Mouse (Mus musculus) cortical plate, adult 2 months (tissue): Measurements from ENCODE around the gene Itga10. TPM values are rescaled to one million over a fixed set of nuclear protein-coding genes. Genes with fewer than 3 reads are reported as not detected.
A peak's percentile ranks its signal among the peaks of the same experiment; 100 is the strongest.

Experiments
- H3K27ac ChIP-seq: fragments of 200-500 bp; 2 replicates; pipeline ENCODE4 v1.5.1; 2012; ENCODE audit warnings: low read length, control low read depth, inconsistent platforms; ENCODE audit not compliant: insufficient read depth
- H3K4me1 ChIP-seq: fragments of 200-500 bp; 2 replicates; pipeline ENCODE4 v1.6.1; 2011; ENCODE audit warnings: low read length; ENCODE audit not compliant: control insufficient read depth, insufficient read depth
- H3K4me3 ChIP-seq: fragments of 200-500 bp; 2 replicates; pipeline ENCODE4 v1.5.1; 2011; ENCODE audit warnings: mild to moderate bottlenecking, low read length, control low read depth; ENCODE audit not compliant: insufficient read depth
- CTCF ChIP-seq: fragments of 200-500 bp; IDR thresholded peaks from 2 replicates; pipeline ENCODE4 v1.5.1; 2011; ENCODE audit warnings: mild to moderate bottlenecking, control low read depth, low read length; ENCODE audit not compliant: insufficient read depth; ENCODE audit errors: extremely low read depth
- POLR2A ChIP-seq: fragments of 200-500 bp; IDR thresholded peaks from 2 replicates; pipeline ENCODE4 v1.6.1; 2011; ENCODE audit warnings: mild to moderate bottlenecking, low read length, control low read depth; ENCODE audit not compliant: insufficient read depth; ENCODE audit errors: extremely low read depth
- polyA plus RNA-seq: library from polyadenylated mRNA; depleted of rRNA; stranded (reverse); fragments of >200 nt; gene quantifications from 2 replicates; pipeline ENCODE4 v1.2.3, GENCODE M21; 2012; rRNA removed

Itga10 gene
- 2.9 and 3.9 TPM in 2 replicates for polyA plus RNA-seq

DNA sequence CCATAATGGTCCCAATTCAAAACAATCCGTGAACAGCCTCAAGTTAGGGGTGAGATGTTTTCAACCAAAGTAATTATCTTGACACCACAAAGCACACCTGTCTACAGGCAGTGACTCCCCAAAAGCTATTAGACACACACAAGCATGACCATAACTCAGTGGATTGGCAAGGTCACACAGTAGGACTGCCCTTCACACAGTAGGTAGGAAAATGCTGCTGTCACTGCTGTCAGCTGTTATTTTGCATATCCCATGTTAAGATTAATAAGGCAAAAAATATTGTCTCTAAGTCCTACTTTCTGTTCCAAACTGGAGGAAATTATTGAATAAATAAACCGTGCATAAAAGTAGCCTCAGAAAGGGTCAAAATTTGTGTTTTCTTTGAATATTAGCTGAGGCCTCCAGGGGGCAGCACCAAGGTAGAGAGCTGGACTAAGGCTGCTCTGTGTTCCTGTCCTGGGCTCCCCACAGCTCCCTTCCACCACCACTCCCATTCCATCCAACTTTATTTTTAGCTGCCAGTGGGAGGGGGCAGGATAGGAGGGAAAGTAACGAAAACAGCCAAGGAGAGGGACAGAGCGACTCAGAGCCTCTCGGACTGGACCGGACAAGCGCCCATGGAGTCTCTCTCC lies at the start of gene Itga10:
Itga10 (plus strand) TSS at position 567 of the 632 bp plus-strand sequence.
- TF ChIP-seq CTCF (peak; percentile 42), POLR2A (no peak)
- H3K4me1 ChIP-seq = no peaks in the 10 kb centered on the region
- H3K4me3 ChIP-seq = no peak within 1 kb of the TSS
- H3K27ac ChIP-seq = no peak within 1 kb of the TSS

DNA sequence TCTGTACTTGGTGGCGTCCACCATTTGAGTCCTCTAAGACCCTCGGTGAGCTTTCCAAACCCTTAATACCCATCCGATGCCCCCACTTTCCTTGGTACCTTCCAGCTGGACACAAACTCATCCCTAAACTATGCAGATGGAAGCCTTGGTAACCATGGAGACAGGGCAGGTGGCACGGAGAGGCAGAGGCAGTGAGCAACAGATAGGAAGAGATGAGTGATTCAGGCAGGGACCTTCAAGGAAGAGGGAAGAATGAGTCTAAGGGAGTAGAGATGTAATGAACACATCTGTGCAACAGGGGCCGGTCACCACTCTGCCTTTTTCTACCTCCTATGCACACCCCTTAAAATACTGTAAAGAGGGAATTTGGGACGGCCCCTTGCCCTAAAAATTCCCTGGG lies 49.7 kb upstream of the Itga10 start:
- Histone ChIP-seq H3K27ac (peak overlapping the region; percentile 93), H3K4me1 (peaks cover 6% of the 10 kb centered on the region)

DNA sequence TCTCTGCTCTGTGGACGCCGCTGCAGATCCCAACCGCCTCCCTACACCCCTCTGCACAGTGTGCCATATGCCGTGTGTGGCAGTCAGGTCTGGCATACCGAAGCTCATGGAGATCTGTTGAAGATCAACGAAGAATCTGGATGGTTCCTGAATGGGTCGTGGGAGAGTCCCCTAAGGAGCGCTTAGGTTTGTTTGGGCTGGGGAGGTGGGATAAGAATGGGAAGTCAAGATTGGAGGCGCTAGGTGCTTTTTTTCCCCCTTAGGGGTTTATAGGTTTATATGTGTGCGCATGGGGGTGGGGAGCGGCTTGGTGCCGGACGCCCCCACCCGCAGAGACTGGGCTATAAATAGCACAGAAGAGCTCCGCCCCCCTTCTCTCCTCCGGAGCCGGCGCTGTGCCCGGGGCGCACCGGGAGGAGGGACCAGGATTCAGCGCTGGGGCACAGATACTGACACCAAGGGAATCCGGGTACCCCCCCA lies 49.1 kb upstream of the Itga10 start, which contains the start of gene Ankrd34a:
Ankrd34a (plus strand) TSS at position 409 of the 480 bp plus-strand sequence.
- TF ChIP-seq POLR2A = peak; percentile 37; the same call in 1 of the 2 replicates
- no peak for TF ChIP-seq CTCF
- peaks cover 6% of the 10 kb centered on the region for H3K4me1 ChIP-seq
- peak within 1 kb of the TSS; percentile 93 for H3K27ac ChIP-seq
- peak within 1 kb of the TSS; percentile 69 for H3K4me3 ChIP-seq

More for the DNA sequence above, 49.7 kb upstream of the Itga10 start:
- H3K4me3 ChIP-seq = peak overlapping the region; percentile 69
- TF ChIP-seq CTCF = no peak
- TF ChIP-seq POLR2A = peak; percentile 77

DNA sequence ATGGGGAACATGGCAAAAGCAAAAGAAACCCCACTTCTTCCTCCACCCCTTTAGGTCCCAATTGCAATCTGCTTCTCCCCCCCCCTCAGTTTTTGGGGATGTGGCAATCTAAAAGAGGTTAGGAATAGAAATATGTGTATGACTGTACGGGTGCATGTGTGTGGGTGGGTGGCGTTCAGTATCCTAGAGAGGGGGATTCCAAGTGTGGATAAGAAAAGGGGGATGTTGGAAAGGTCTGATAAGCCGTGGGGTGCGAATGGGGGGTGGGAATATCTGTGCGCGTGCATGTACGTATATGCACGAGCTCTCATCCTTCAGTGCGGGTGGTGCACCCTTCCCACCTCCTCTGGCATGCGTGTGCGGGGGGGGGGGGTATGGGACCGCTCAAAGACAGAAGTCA lies 48.5 kb upstream of the Itga10 start:
- peaks cover 6% of the 10 kb centered on the region for H3K4me1 ChIP-seq
- H3K27ac ChIP-seq = peak overlapping the region; percentile 93
- H3K4me3 ChIP-seq = peak overlapping the region; percentile 69
- TF ChIP-seq CTCF (no peak), POLR2A (no peak)

DNA sequence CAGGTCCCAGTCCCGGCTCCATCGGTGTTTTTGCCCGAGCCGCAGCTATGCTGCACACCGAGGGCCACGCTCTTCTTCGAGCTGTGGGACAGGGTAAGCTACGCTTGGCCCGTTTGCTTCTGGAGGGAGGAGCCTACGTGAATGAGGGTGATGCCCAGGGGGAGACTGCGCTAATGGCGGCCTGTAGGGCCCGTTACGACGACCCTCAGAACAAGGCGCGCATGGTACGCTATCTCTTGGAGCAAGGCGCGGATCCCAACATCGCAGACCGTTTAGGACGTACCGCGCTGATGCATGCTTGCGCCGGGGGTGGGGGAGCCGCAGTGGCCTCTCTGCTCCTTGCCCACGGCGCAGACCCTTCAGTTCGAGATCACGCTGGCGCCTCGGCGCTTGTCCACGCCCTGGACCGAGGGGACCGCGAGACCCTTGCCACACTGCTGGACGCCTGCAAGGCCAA lies 47.9 kb upstream of the Itga10 start:
- Histone ChIP-seq H3K27ac (peak overlapping the region; percentile 93), H3K4me3 (peak overlapping the region; percentile 69)
- TF ChIP-seq CTCF (no peak), POLR2A (0 out of 2 replicates have a peak, but pooled peaks have one; percentile 33)

DNA sequence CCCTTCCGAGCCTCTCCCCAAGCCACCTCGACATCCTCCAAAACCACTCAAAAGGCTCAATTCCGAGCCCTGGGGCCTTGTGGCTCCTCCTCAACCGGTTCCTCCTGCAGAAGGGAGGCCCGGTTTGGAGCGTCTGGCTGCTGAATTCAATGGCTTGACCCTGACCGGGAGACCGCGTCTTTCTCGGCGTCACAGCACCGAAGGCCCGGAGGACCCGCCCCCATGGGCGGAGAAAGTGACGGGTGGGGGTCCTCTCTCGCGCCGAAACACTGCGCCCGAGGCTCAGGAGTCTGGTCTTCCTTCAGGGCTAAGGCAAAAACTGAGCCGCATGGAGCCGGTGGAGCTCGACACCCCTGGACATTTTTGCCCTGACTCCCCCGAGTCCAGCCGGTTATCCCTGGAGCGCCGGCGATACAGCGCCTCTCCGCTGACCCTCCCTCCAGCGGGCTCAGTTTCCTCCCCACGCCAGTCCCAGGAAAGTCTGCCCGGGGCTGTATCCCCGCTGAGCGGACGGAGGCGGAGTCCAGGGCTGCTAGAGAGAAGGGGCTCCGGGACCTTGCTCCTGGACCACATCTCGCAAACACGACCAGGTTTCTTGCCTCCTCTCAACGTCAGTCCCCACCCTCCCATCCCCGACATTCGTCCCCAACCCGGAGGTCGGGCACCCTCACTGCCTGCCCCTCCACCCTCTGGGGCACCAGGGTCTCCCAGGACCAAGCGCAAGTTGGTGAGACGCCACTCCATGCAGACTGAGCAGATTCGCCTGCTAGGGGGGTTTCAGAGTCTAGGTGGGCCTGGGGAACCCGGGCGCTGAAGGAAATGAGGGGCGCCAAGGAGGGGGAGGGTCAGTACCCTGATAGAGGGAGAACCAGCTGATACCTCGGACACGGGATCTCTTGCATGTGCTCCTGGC lies 47.0 kb upstream of the Itga10 start:
- TF ChIP-seq CTCF (no peak), POLR2A (peak; percentile 56; the same call in 1 of the 2 replicates)
- Histone ChIP-seq H3K4me1 (peaks cover 10% of the 10 kb centered on the region), H3K4me3 (peak overlapping the region; percentile 69), H3K27ac (peak overlapping the region; percentile 93)

More for the DNA sequence above, 47.9 kb upstream of the Itga10 start:
- peaks cover 6% of the 10 kb centered on the region for H3K4me1 ChIP-seq

DNA sequence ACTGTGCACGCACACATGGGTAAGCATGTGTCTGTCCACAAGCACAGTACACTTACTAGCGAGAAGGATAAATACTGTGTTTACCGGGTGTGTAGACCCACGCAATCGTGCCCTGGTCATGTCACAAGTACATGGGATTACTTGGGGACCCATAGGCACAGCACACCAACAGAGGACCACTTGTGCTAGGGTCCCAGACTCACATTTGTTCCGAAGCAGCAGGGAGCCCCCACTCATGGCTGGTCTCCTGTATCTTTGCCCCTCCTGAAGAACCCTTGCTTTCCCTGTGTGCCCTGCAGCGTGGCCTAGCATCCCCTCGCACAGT lies 46.4 kb upstream of the Itga10 start:
- Histone ChIP-seq H3K4me3 (peak overlapping the region; percentile 69; the same call in 1 of the 2 replicates), H3K4me1 (peaks cover 13% of the 10 kb centered on the region), H3K27ac (no peak overlapping the region)
- TF ChIP-seq POLR2A (no peak), CTCF (no peak)

DNA sequence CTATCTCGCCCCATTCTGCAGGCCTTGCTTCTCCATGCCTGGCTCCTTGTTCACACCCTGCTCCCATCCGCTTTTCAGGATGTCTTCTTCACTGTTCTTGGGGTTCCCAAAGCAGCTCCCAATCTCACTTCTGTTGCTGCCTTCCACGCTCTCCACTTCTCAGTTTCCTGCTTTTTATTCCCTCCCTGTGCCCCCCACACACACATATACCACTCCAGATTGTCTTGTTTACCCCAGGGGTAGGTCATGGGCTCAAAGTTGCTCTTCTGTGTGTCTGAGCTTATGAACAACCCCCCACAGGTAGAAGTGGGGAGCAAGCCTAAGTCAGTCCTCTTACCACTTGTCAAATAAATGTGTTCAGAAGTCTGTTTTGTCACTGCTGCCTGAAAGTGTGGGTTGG lies 46.0 kb upstream of the Itga10 start:
- H3K4me3 ChIP-seq = peak overlapping the region; percentile 69; the same call in 1 of the 2 replicates

DNA sequence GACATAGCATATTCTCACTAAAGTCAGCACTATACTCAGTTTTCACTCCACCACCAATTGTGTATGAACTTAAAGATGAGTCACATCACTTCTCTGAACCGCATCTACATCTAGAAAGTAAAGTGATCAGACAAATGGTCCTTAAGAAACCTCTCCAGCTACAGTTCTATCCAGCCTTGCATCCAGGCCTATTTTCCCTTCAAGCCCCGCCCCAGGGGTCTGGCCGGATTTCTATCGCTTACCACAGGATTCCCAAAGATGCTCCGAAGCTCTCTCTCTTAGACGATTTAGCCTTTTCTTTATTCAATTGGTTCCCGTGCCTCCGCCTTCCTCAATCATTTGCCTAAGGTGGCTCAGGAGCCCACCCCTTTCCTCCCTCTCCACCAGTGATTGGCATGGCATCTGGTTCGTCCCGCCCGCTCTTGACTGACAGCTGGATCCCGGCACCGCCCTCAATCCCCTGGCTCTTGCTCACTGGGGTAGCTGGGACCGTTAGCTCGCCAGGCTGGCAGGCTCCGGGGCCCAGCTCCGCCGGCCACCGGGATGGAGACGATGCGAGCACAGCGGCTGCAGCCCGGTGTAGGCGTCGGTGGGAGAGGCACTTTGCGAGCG lies 44.6 kb upstream of the Itga10 start, which contains the start of gene Lix1l:
Lix1l (plus strand) TSS at position 511 of the 612 bp plus-strand sequence.
- H3K4me1 ChIP-seq = peaks cover 15% of the 10 kb centered on the region
- TF ChIP-seq POLR2A (peak; percentile 63; the same call in 1 of the 2 replicates), CTCF (no peak)
- H3K27ac ChIP-seq = peak within 1 kb of the TSS; percentile 17
- peak within 1 kb of the TSS; percentile 61 for H3K4me3 ChIP-seq

More for the DNA sequence above, 46.0 kb upstream of the Itga10 start:
- Histone ChIP-seq H3K27ac (no peak overlapping the region), H3K4me1 (peaks cover 13% of the 10 kb centered on the region)
- no peak for TF ChIP-seq POLR2A
- TF ChIP-seq CTCF = no peak
